ENCODE assay signal across 13 mouse cellular contexts in the genomic region with DNA sequence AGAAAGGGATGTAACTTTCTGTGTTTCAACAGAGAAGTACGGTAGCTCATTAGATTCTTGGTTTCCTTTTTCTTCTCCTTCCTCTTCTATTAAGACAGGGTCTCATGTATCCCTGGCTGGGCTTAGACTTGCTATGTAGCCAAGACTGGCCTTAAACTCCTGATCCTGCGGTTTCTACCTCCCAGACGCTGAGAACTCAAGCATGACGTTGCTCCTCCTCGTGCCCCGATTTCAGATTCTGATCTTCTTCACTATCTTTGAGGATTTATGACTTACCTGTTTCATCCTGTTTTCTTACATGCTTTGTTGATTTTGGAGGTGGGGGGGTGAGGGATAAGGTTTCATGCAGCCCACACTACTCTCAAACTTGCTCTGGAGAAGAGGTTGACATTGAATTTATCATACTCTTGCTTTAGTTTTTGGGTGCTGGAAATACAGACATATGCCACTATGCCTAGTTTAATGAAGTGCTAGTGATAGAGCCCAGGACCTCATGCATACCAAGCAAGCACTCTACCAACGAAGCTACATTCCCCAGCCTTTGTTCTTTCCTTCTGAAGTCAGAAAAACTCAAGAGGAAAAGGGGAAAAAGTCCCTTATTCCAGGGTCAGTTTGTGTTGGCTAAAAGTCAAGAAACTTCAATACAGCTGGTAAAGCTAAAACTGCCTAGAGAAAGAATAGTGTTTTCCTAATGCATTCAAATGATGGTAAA. TPM values are rescaled to one million over a fixed set of nuclear protein-coding genes. Genes with fewer than 3 reads are reported as not detected.
A peak's percentile ranks its signal among the peaks of the same experiment; 100 is the strongest.
DNase-seq lines count a peak whose midpoint lies in the region; ATAC-seq and TF ChIP-seq lines count a peak whose summit lies in the region.
"Had no signal": no experiment of that assay in that cellular context is flagged by ENCODE, and none has a peak within 500 bp of the region (broad histone marks: within the 10 kb centered on the region; RNA-seq: fewer than 3 reads in every experiment).

No protein-coding gene starts in this region.

- peak overlapping the region; percentile 95; the same call in 1 of the 2 replicates for H3K4me2 ChIP-seq in heart, embryonic 13.5 days
- no peak overlapping the region for H3K4me2 ChIP-seq in limb, embryonic 15.5 days
- H3K4me2 ChIP-seq: midbrain, embryonic 13.5 days had no signal

- peaks cover 39% of the 10 kb centered on the region for H3K36me3 ChIP-seq in heart, embryonic 13.5 days
- peaks cover 14% of the 10 kb centered on the region; the same call in 1 of the 2 replicates for H3K36me3 ChIP-seq in limb, embryonic 15.5 days

- no peak overlapping the region for H3K4me3 ChIP-seq in heart, embryonic 13.5 days
- H3K4me3 ChIP-seq in layer of hippocampus, adult 2 months = no peak overlapping the region
- H3K4me3 ChIP-seq in brown adipose tissue, adult 24 weeks (ENCODE audit: insufficient read depth, low read depth, low read length) = no peak overlapping the region
- no peak overlapping the region for H3K4me3 ChIP-seq in limb, embryonic 15.5 days
- H3K4me3 ChIP-seq: midbrain, embryonic 13.5 days had no signal

- H3K4me1 ChIP-seq in heart, embryonic 13.5 days = peaks cover 59% of the 10 kb centered on the region
- H3K4me1 ChIP-seq in brown adipose tissue, adult 24 weeks (ENCODE audit: control insufficient read depth, insufficient read depth, insufficient read length, low read length) = peaks cover 20% of the 10 kb centered on the region
- peaks cover 34% of the 10 kb centered on the region for H3K4me1 ChIP-seq in limb, embryonic 15.5 days

- DNase-seq in heart, adult 18-20 months = no peak
- DNase-seq in layer of hippocampus, adult 2 months (ENCODE audit: low spot score in 2 of 2) = no peak
- DNase-seq in layer of hippocampus, adult 9-10 months (ENCODE audit: low spot score) = no peak
- DNase-seq in frontal cortex, adult 2 months (ENCODE audit: extremely low spot score in 1 of 2, low spot score in 1 of 2) = no peak
- DNase-seq in adrenal gland, postnatal 25 days = no peak
- DNase-seq: adrenal gland, adult 8-10 months; cerebellum, adult 11-12 months had no signal

- no peaks in the 10 kb centered on the region for H3K27me3 ChIP-seq in heart, embryonic 13.5 days (replicated peaks)
- H3K27me3 ChIP-seq in limb, embryonic 15.5 days = no peaks in the 10 kb centered on the region
- H3K27me3 ChIP-seq: midbrain, embryonic 13.5 days had no signal

- H3K27ac ChIP-seq in heart, embryonic 13.5 days (replicated peaks) = peak overlapping the region; percentile 59
- H3K27ac ChIP-seq in layer of hippocampus, adult 2 months = peak overlapping the region; percentile 97; the same call in 1 of the 2 replicates
- H3K27ac ChIP-seq in brown adipose tissue, adult 24 weeks (replicated peaks; ENCODE audit: low read depth, low read length) = peak overlapping the region; percentile 55
- H3K27ac ChIP-seq in limb, embryonic 15.5 days = peak overlapping the region; percentile 4; the same call in 1 of the 2 replicates
- H3K27ac ChIP-seq: midbrain, embryonic 13.5 days had no signal

- no peak for TF ChIP-seq CTCF in layer of hippocampus, adult 2 months (conservative IDR thresholded peaks at IDR 0.05)

- WGBS in heart, embryonic 13.5 days = 79% methylated on average over 7 of the region's 7 CpGs
- 60% methylated on average over 7 of the region's 7 CpGs for whole genome bisulfite sequencing in limb, embryonic 15.5 days

- H3K9me3 ChIP-seq in heart, embryonic 13.5 days = no peaks in the 10 kb centered on the region
- no peaks in the 10 kb centered on the region for H3K9me3 ChIP-seq in limb, embryonic 15.5 days
- H3K9me3 ChIP-seq: midbrain, embryonic 13.5 days had no signal

- peak overlapping the region; percentile 44 for H3K9ac ChIP-seq in heart, embryonic 13.5 days
- H3K9ac ChIP-seq in limb, embryonic 15.5 days = no peak overlapping the region
- H3K9ac ChIP-seq: midbrain, embryonic 13.5 days had no signal

- no peak for ATAC-seq in heart, embryonic 13.5 days (ENCODE audit: extremely low read depth, insufficient number of reproducible peaks, low FRiP score, low TSS enrichment)
- no peak for ATAC-seq in limb, embryonic 15.5 days (ENCODE audit: insufficient number of reproducible peaks, low FRiP score, low TSS enrichment, low read depth)
- ATAC-seq: CD4-positive, CD25-positive, alpha-beta regulatory T cell, adult 4 months; forebrain, embryonic 14.5 days; midbrain, embryonic 13.5 days had no signal

RNA-seq across cellular contexts. Expression of gene Txnrd2, which starts 2.8 kb away (rescaled TPM):
- polyA plus RNA-seq in heart, embryonic 13.5 days (2015; fragmentation: Nextera tagmentation; extraction: Ambion mirVana) = 34.5 and 37.4 TPM in 2 replicates
- total RNA-seq in heart, adult 18-20 months (2021) = 10 to 100 TPM; 42.9 to 44.4 TPM
- 10 to 100 TPM; 19.7 to 21.4 TPM for total RNA-seq in layer of hippocampus, adult 2 months (2021)
- 77.6 and 92.5 TPM in 2 replicates for polyA plus RNA-seq in brown adipose tissue, adult 24 weeks (2012; ENCODE audit: insufficient read depth, insufficient read length, missing spikeins)
- 16.5 and 16.8 TPM in 2 replicates for polyA plus RNA-seq in limb, embryonic 15.5 days (2015; fragmentation: Nextera tagmentation; extraction: Ambion mirVana)
- 22.9 and 25.9 TPM in 2 replicates for polyA plus RNA-seq in frontal cortex, adult 2 months (2012; rRNA removed)
- total RNA-seq in adrenal gland, postnatal 25 days (2021) = 73.7 and 79.7 TPM in 2 replicates

RNA-seq across cellular contexts. Expression of gene Comt, which starts 3.3 kb away (rescaled TPM):
- polyA plus RNA-seq in heart, embryonic 13.5 days (2015; fragmentation: Nextera tagmentation; extraction: Ambion mirVana) = 101 and 108 TPM in 2 replicates
- total RNA-seq in heart, adult 18-20 months (2021) = 100 to 1,000 TPM; 123 to 141 TPM
- total RNA-seq in layer of hippocampus, adult 2 months (2021) = 10 to 100 TPM; 74.6 to 75.1 TPM
- polyA plus RNA-seq in brown adipose tissue, adult 24 weeks (2012; ENCODE audit: insufficient read depth, insufficient read length, missing spikeins) = 452 and 497 TPM in 2 replicates
- polyA plus RNA-seq in limb, embryonic 15.5 days (2015; fragmentation: Nextera tagmentation; extraction: Ambion mirVana) = 119 and 127 TPM in 2 replicates
- polyA plus RNA-seq in frontal cortex, adult 2 months (2012; rRNA removed) = 140 and 143 TPM in 2 replicates
- 147 and 150 TPM in 2 replicates for total RNA-seq in adrenal gland, postnatal 25 days (2021)

Comparison
In these comparisons a context has a peak if more than half of its experiments do, and no peak if none do; other contexts are left out.
1. H3K27ac ChIP-seq: peak in every context shown above with its lines; median percentile 97 in layer of hippocampus, adult 2 months; 59 in heart, embryonic 13.5 days; 55 in brown adipose tissue, adult 24 weeks; 4 in limb, embryonic 15.5 days.